Mouse (Mus musculus) neural tube, embryonic 14.5 days (tissue): ENCODE measurements around the gene Kras. TPM values are rescaled to one million over a fixed set of nuclear protein-coding genes. Genes with fewer than 3 reads are reported as not detected.
A peak's percentile ranks its signal among the peaks of the same experiment; 100 is the strongest.

Experiments
- ATAC-seq: fragments of 200-750 bp; cut with Nextera tagmentation; 2 replicates; pipeline ENCODE4 v1.8.0; 2017; ENCODE audit warnings: low read depth, mild to moderate bottlenecking, moderate TSS enrichment, moderate library complexity
- H3K27ac ChIP-seq: fragments of 300-500 bp; sonication (generic); 2 replicates; pipeline ENCODE4 v1.5.1; 2014; ENCODE audit warnings: low read depth, mild to moderate bottlenecking, control low read depth, low read length, moderate library complexity, mixed read lengths
- H3K27me3 ChIP-seq: fragments of 300-500 bp; sonication (generic); 2 replicates; pipeline ENCODE4 v1.6.1; 2014; ENCODE audit warnings: low read length; ENCODE audit not compliant: control insufficient read depth, insufficient read depth
- H3K36me3 ChIP-seq: fragments of 300-500 bp; sonication (generic); 2 replicates; pipeline ENCODE4 v1.6.1; 2014; ENCODE audit warnings: low read length, mixed read lengths; ENCODE audit not compliant: control insufficient read depth, insufficient read depth
- H3K4me1 ChIP-seq: fragments of 300-500 bp; sonication (generic); 2 replicates; pipeline ENCODE4 v1.6.1; 2014; ENCODE audit warnings: low read length; ENCODE audit not compliant: control insufficient read depth, insufficient read depth
- H3K4me2 ChIP-seq: fragments of 300-500 bp; sonication (generic); 2 replicates; pipeline ENCODE4 v1.6.1; 2014; ENCODE audit warnings: mild to moderate bottlenecking, low read depth, low read length, control low read depth
- H3K4me3 ChIP-seq: fragments of 300-500 bp; sonication (generic); 2 replicates; pipeline ENCODE4 v1.5.1; 2014; ENCODE audit warnings: low read depth, low read length, control low read depth, mixed read lengths
- H3K9ac ChIP-seq: fragments of 300-500 bp; sonication (generic); replicated peaks from 2 replicates; pipeline ENCODE4 v1.6.1; 2014; ENCODE audit warnings: low read depth, mild to moderate bottlenecking, control low read depth, low read length, mixed read lengths
- H3K9me3 ChIP-seq: fragments of 300-500 bp; sonication (generic); 2 replicates; pipeline ENCODE4 v1.6.1; 2016; ENCODE audit warnings: low read length; ENCODE audit not compliant: control insufficient read depth
- whole genome bisulfite sequencing: fragments of 180-500 bp; shearing (Covaris S2); extraction: QIAGEN DNeasy Blood & Tissue Kit; methylation state at CpG from one replicate; pipeline ENCODE4 v1.1.7; 2014; 5-methylcytosine and 5-hydroxymethylcytosine counted together
- polyA plus RNA-seq: library from polyadenylated mRNA; unstranded; fragments of >200 nt; fragmentation: Nextera tagmentation; extraction: Ambion mirVana; gene quantifications from 2 replicates; pipeline ENCODE4 v1.2.1, GENCODE M21; 2014

The Kras gene
- polyA plus RNA-seq, 1 experiment from 2014 or later: 113 TPM

GRCm38 (mm10) chr6:145276265-145276780 is 26.3 kb upstream of the Kras start:
- H3K36me3 ChIP-seq: no peaks in the 10 kb centered on the region
- 0 out of 2 replicates have a peak, but pooled peaks have one; percentile 46 for ATAC-seq
- H3K9ac ChIP-seq: no peak overlapping the region
- no peak overlapping the region for H3K4me3 ChIP-seq
- no peaks in the 10 kb centered on the region for H3K27me3 ChIP-seq
- H3K9me3 ChIP-seq: no peaks in the 10 kb centered on the region
- 0 out of 2 replicates have a peak, but pooled peaks cover 5% of the 10 kb centered on the region for H3K4me1 ChIP-seq
- H3K27ac ChIP-seq: no peak overlapping the region
- H3K4me2 ChIP-seq: peak overlapping the region; percentile 35; the same call in 1 of the 2 replicates
- WGBS: 3% methylated on average over 17 of the region's 17 CpGs

DNA sequence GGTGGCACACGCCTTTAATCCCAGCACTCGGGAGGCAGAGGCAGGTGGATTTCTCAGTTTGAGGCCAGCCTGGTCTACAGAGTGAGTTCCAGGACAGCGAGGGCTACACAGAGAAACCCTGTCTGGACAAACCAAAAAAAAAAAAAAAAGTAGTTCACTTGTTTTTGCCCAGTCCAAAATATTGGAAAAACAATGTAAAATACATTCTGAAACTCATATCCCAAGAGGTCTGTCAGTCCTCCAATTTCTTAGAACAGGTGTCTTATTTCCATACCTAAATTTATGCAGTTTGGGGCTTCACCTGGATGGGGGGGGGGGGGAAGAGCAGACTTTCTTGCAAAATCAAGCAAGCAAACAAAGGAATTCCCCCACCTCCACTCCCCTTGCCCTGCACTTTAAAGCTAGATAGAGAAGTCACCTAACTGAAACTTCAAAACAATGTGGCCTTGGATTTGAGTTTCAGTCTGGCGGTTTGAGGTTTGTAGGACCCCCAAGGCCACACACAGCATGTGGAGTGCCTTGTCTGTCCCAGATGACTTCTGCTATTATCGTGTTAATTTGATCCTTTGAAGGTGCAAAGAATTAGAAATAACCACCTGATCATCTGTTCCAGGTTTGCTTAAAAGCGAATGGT is 25.7 kb upstream of the Kras start:
- Histone ChIP-seq H3K4me3 (no peak overlapping the region), H3K4me1 (0 out of 2 replicates have a peak, but pooled peaks cover 5% of the 10 kb centered on the region), H3K36me3 (no peaks in the 10 kb centered on the region), H3K4me2 (peak overlapping the region; percentile 35; the same call in 1 of the 2 replicates), H3K27me3 (no peaks in the 10 kb centered on the region), H3K9ac (no peak overlapping the region), H3K9me3 (no peaks in the 10 kb centered on the region), H3K27ac (no peak overlapping the region)
- ATAC-seq: no peak
- WGBS: 59% methylated on average over 6 of the region's 6 CpGs

GRCm38 (mm10) chr6:145273971-145274620 is 24.1 kb upstream of the Kras start:
- no peak overlapping the region for H3K9ac ChIP-seq
- H3K27ac ChIP-seq: no peak overlapping the region
- no peaks in the 10 kb centered on the region for H3K36me3 ChIP-seq
- H3K4me2 ChIP-seq: no peak overlapping the region
- 86% methylated on average over 12 of the region's 12 CpGs for WGBS
- 0 out of 2 replicates have a peak, but pooled peaks cover 5% of the 10 kb centered on the region for H3K4me1 ChIP-seq
- no peak for ATAC-seq
- no peaks in the 10 kb centered on the region for H3K9me3 ChIP-seq
- no peaks in the 10 kb centered on the region for H3K27me3 ChIP-seq
- no peak overlapping the region for H3K4me3 ChIP-seq

GRCm38 (mm10) chr6:145272142-145272937 is 22.3 kb upstream of the Kras start:
- Histone ChIP-seq H3K9me3 (no peaks in the 10 kb centered on the region), H3K4me1 (0 out of 2 replicates have a peak, but pooled peaks cover 5% of the 10 kb centered on the region), H3K4me3 (no peak overlapping the region), H3K27ac (no peak overlapping the region), H3K4me2 (no peak overlapping the region), H3K36me3 (no peaks in the 10 kb centered on the region), H3K27me3 (no peaks in the 10 kb centered on the region), H3K9ac (no peak overlapping the region)
- 86% methylated on average over 10 of the region's 10 CpGs for WGBS
- ATAC-seq: no peak

GRCm38 (mm10) chr6:145269313-145269845 is 19.3 kb upstream of the Kras start:
- no peak for ATAC-seq
- Histone ChIP-seq H3K4me1 (no peaks in the 10 kb centered on the region), H3K27me3 (no peaks in the 10 kb centered on the region), H3K4me2 (no peak overlapping the region), H3K4me3 (no peak overlapping the region), H3K36me3 (no peaks in the 10 kb centered on the region), H3K9ac (no peak overlapping the region), H3K27ac (no peak overlapping the region), H3K9me3 (no peaks in the 10 kb centered on the region)
- 94% methylated on average over 4 of the region's 4 CpGs for WGBS

GRCm38 (mm10) chr6:145267692-145268091 is 17.7 kb upstream of the Kras start:
- no peak for ATAC-seq
- WGBS: 89% methylated on average over 6 of the region's 6 CpGs
- H3K27ac ChIP-seq: no peak overlapping the region
- H3K9me3 ChIP-seq: no peaks in the 10 kb centered on the region
- H3K4me1 ChIP-seq: no peaks in the 10 kb centered on the region
- H3K4me3 ChIP-seq: no peak overlapping the region
- no peak overlapping the region for H3K4me2 ChIP-seq
- H3K27me3 ChIP-seq: no peaks in the 10 kb centered on the region
- no peaks in the 10 kb centered on the region for H3K36me3 ChIP-seq
- no peak overlapping the region for H3K9ac ChIP-seq

- Histone ChIP-seq H3K9me3 (no peaks in the 10 kb centered on the region), H3K27me3 (no peaks in the 10 kb centered on the region), H3K36me3 (no peaks in the 10 kb centered on the region), H3K9ac (no peak overlapping the region), H3K27ac (no peak overlapping the region), H3K4me3 (no peak overlapping the region), H3K4me1 (no peaks in the 10 kb centered on the region), H3K4me2 (no peak overlapping the region)
- ATAC-seq: no peak
- 86% methylated on average over 7 of the region's 7 CpGs for WGBS
Measured at GRCm38 (mm10) chr6:145262314-145262713, 12.3 kb upstream of the Kras start.

- Histone ChIP-seq H3K9ac (no peak overlapping the region), H3K27ac (no peak overlapping the region), H3K4me2 (no peak overlapping the region), H3K4me1 (no peaks in the 10 kb centered on the region), H3K9me3 (no peaks in the 10 kb centered on the region), H3K36me3 (no peaks in the 10 kb centered on the region), H3K4me3 (no peak overlapping the region), H3K27me3 (no peaks in the 10 kb centered on the region)
- ATAC-seq: no peak
- 37% methylated on average over 2 of the region's 2 CpGs for WGBS
Measured at GRCm38 (mm10) chr6:145256701-145257073, 6.6 kb upstream of the Kras start.
